Mouse (Mus musculus) bone marrow, adult 2 months (tissue): ENCODE measurements around the gene Parp8.

Source experiments
- CTCF ChIP-seq: fragments of 200-500 bp; IDR thresholded peaks from 2 replicates; pipeline ENCODE4 v1.5.1; 2011; ENCODE audit warnings: low read length, control low read depth; ENCODE audit not compliant: control insufficient read depth, insufficient read depth
- POLR2A ChIP-seq: fragments of 200-500 bp; IDR thresholded peaks from 2 replicates; pipeline ENCODE4 v1.6.1; 2011; ENCODE audit warnings: low read depth, mild to moderate bottlenecking, control low read depth, low read length, borderline replicate concordance; ENCODE audit not compliant: control insufficient read depth

GRCm38 (mm10) chr13:117043567-117043966, 18.2 kb upstream of the Parp8 start:
- no peak for TF ChIP-seq CTCF
- no peak for TF ChIP-seq POLR2A
